Mouse (Mus musculus): ENCODE data around the gene Mfap5.

DNA sequence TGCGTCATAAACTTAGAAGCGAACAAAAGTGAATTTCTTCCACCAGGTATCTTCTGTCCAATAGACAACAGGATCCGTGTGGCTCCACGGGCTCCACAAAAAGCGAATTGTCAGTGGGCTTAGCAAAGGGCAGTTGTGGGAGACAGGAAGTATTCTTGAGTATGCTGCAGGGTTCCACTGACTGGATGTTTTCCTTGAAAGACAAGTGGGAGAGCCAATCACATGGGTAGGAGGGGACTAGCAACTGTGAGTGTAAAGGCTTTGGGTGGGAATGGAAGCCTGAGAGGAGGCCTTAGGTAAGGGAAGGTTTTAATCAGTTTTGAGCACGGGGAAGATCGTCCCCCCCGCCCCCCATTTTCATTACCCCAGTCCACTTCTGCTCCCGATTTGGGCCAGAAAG, 16.9 kb downstream of the Mfap5 start:
- TF ChIP-seq POU5F1 (IDR thresholded peaks at IDR 0.05; ENCODE audit: borderline replicate concordance, low read length) (no peak), CTCF (conservative IDR thresholded peaks at IDR 0.05; ENCODE audit: low read length) (no peak)
